Mouse (Mus musculus) hindbrain, embryonic 15.5 days (tissue): ENCODE data around the gene Olfr655. TPM values are rescaled to one million over a fixed set of nuclear protein-coding genes. Genes with fewer than 3 reads are reported as not detected.

Experiments
- ATAC-seq: fragments of 200-750 bp; cut with Nextera tagmentation; 2 replicates; pipeline ENCODE4 v1.8.0; 2017; ENCODE audit warnings: low read depth, moderate number of reproducible peaks, moderate TSS enrichment; ENCODE audit not compliant: low FRiP score
- H3K27ac ChIP-seq: fragments of 300-500 bp; sonication (generic); replicated peaks from 2 replicates; pipeline ENCODE4 v1.5.1; 2015; ENCODE audit warnings: mild to moderate bottlenecking, inconsistent platforms
- H3K27me3 ChIP-seq: fragments of 300-500 bp; sonication (generic); 2 replicates; pipeline ENCODE4 v1.6.1; 2015; ENCODE audit warnings: control low read depth, inconsistent platforms
- H3K36me3 ChIP-seq: fragments of 300-500 bp; sonication (generic); 2 replicates; pipeline ENCODE4 v1.6.1; 2015; ENCODE audit warnings: control low read depth, inconsistent platforms
- H3K4me1 ChIP-seq: fragments of 300-500 bp; sonication (generic); replicated peaks from 2 replicates; pipeline ENCODE4 v1.6.1; 2015; ENCODE audit warnings: control low read depth, inconsistent platforms
- H3K4me2 ChIP-seq: fragments of 300-500 bp; sonication (generic); 2 replicates; pipeline ENCODE4 v1.6.1; 2015; ENCODE audit warnings: moderate library complexity, mild to moderate bottlenecking, inconsistent platforms
- H3K4me3 ChIP-seq: fragments of 300-500 bp; sonication (generic); 2 replicates; pipeline ENCODE4 v1.5.1; 2015; ENCODE audit warnings: mild to moderate bottlenecking, inconsistent platforms
- H3K9ac ChIP-seq: fragments of 300-500 bp; sonication (generic); 2 replicates; pipeline ENCODE4 v1.6.1; 2015; ENCODE audit warnings: inconsistent platforms
- H3K9me3 ChIP-seq: fragments of 300-500 bp; sonication (generic); 2 replicates; pipeline ENCODE4 v1.6.1; 2016; ENCODE audit warnings: control low read depth, inconsistent platforms
- WGBS: fragments of 180-500 bp; shearing (Covaris S2); methylation state at CpG from one replicate; pipeline ENCODE4 v1.1.7; 2015; 5-methylcytosine and 5-hydroxymethylcytosine counted together
- polyA plus RNA-seq: library from polyadenylated mRNA; unstranded; fragments of >200 nt; fragmentation: Nextera tagmentation; extraction: Ambion mirVana; gene quantifications from 2 replicates; pipeline ENCODE4 v1.2.1, GENCODE M21; 2015

Olfr655 gene
- polyA plus RNA-seq, 1 experiment from 2014 or later = not detected

DNA sequence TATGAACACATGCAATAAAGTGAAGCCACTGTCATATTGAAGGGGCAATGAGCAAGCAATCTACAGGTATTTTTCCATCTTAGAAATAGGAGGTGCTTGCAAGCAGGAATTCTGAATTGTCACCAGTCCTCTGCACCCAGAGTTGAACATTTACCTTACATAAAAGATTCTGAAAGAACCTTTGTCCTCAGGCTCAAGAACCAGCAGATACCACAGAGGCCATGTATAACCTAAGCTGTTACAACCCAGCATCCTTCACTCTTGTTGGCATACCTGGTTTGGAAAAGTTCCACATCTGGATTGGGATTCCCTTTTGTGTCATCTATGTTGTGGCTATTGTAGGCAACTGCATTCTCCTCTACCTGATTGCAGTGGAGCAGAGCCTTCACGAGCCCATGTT, 48.9 kb downstream of the Olfr655 start:
- no peak overlapping the region for H3K4me2 ChIP-seq
- no peak overlapping the region for H3K9ac ChIP-seq
- WGBS = 76% methylated on average over 1 of the region's 1 CpGs
- no peaks in the 10 kb centered on the region for H3K4me1 ChIP-seq
- H3K27me3 ChIP-seq = no peaks in the 10 kb centered on the region
- no peak for ATAC-seq
- no peak overlapping the region for H3K4me3 ChIP-seq
- H3K36me3 ChIP-seq = no peaks in the 10 kb centered on the region
- H3K9me3 ChIP-seq = no peaks in the 10 kb centered on the region
- no peak overlapping the region for H3K27ac ChIP-seq

DNA sequence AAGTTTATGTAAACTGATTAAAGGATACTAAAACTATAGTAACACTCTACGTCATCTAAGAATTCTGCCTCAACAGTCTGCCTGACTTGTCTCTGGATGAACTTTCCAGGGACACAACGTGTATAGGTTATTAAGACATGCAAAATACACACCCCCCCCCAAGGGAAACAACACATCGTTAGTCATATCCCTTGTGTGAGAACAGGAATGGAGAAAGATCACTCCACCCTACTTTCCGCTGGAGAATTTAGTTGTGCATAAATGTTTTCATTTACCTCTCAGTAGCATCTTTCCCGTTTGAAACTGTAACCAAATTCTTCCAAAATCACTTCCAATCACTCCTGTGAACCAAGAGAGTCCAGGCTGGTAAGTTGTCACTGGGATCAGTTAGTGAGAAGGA, 51.7 kb downstream of the Olfr655 start, which contains the start of gene Olfr651:
Gene Olfr651, plus strand, starts transcription at position 301 of the 400 bp plus-strand sequence.
- no peaks in the 10 kb centered on the region for H3K9me3 ChIP-seq
- H3K36me3 ChIP-seq = no peaks in the 10 kb centered on the region
- no peak within 1 kb of the TSS for H3K4me2 ChIP-seq
- H3K9ac ChIP-seq = no peak within 1 kb of the TSS
- no peaks in the 10 kb centered on the region for H3K4me1 ChIP-seq
- H3K27me3 ChIP-seq = no peaks in the 10 kb centered on the region
- WGBS = 89% methylated on average over 5 of the region's 5 CpGs
- no peak within 1 kb of the TSS for H3K27ac ChIP-seq
- no peak for ATAC-seq
- no peak within 1 kb of the TSS for H3K4me3 ChIP-seq

Other genes starting within 250 kb of the Olfr655 start
- gene Trim12c, start 248.4 kb downstream of the Olfr655 start, polyA plus RNA-seq = 1.3 and 1.6 TPM in 2 replicates
- gene Trim30b, start 231.9 kb downstream of the Olfr655 start, polyA plus RNA-seq = 0.13 TPM in 1 of 2 replicates, not detected in the other
- gene Trim30c, start 200.9 kb downstream of the Olfr655 start, polyA plus RNA-seq = 0.17 and 0.21 TPM in 2 replicates
- gene Trim30a, start 136.6 kb downstream of the Olfr655 start, polyA plus RNA-seq = 0.41 and 0.94 TPM in 2 replicates
- 0.31 and 0.68 TPM in 2 replicates for gene Trim30d, start 93.9 kb downstream of the Olfr655 start, polyA plus RNA-seq
- gene Olfr651, start 51.6 kb downstream of the Olfr655 start, polyA plus RNA-seq = not detected in 2 replicates
- gene Olfr652, start 40.9 kb downstream of the Olfr655 start, polyA plus RNA-seq = 0.05 TPM in 1 of 2 replicates, not detected in the other
- 0.04 TPM in 1 of 2 replicates, not detected in the other for gene Olfr653, start 24.5 kb downstream of the Olfr655 start, polyA plus RNA-seq
- gene Olfr654, start 14.8 kb downstream of the Olfr655 start, polyA plus RNA-seq = 0.07 TPM in 1 of 2 replicates, not detected in the other
- not detected in 2 replicates for gene Olfr656, start 12.2 kb upstream of the Olfr655 start, polyA plus RNA-seq
- not detected in 2 replicates for gene Olfr657, start 23.0 kb upstream of the Olfr655 start, polyA plus RNA-seq
- 0.13 and 0.27 TPM in 2 replicates for gene Olfr658, start 45.5 kb upstream of the Olfr655 start, polyA plus RNA-seq
- gene Olfr659, start 65.0 kb upstream of the Olfr655 start, polyA plus RNA-seq = not detected in 2 replicates
- gene Olfr661, start 84.7 kb upstream of the Olfr655 start, polyA plus RNA-seq = not detected in 2 replicates
- gene Usp17le, start 175.7 kb upstream of the Olfr655 start, polyA plus RNA-seq = not detected in 2 replicates
- not detected in 2 replicates for gene Usp17lb, start 240.8 kb upstream of the Olfr655 start, polyA plus RNA-seq